Mouse (Mus musculus) embryonic fibroblast, embryonic 13.5 days (primary cell): ENCODE results near the gene Psme2. TPM values are rescaled to one million over a fixed set of nuclear protein-coding genes. Genes with fewer than 3 reads are reported as not detected.

Experiments used
- H3K27ac ChIP-seq: 2 replicates; pipeline ENCODE4 v1.5.1; 2012; ENCODE audit warnings: low read length, control low read depth, inconsistent platforms; ENCODE audit not compliant: insufficient read depth
- H3K4me1 ChIP-seq: 2 replicates; pipeline ENCODE4 v1.6.1; 2011; ENCODE audit warnings: low read length; ENCODE audit not compliant: control insufficient read depth, insufficient read depth
- H3K4me3 ChIP-seq: 2 replicates; pipeline ENCODE4 v1.5.1; 2011; ENCODE audit warnings: mild to moderate bottlenecking, control low read depth, low read length; ENCODE audit not compliant: insufficient read depth
- CTCF ChIP-seq: IDR thresholded peaks from 2 replicates; pipeline ENCODE4 v1.5.1; 2011; ENCODE audit warnings: mild to moderate bottlenecking, control low read depth, low read length, moderate library complexity, borderline replicate concordance; ENCODE audit not compliant: insufficient read depth
- POLR2A ChIP-seq: IDR thresholded peaks from 2 replicates; pipeline ENCODE4 v1.6.1; 2011; ENCODE audit warnings: low read depth, mild to moderate bottlenecking, control low read depth, low read length, moderate library complexity
- polyA plus RNA-seq: library from polyadenylated mRNA; stranded (reverse); fragments of >200 nt; gene quantifications from 2 replicates; pipeline ENCODE4 v1.2.4, GENCODE M21; 2011; ENCODE audit warnings: low read depth; ENCODE audit not compliant: missing spikeins, insufficient read length

Psme2 gene
- 169 and 242 TPM in 2 replicates for polyA plus RNA-seq

GRCm38 (mm10) chr14:55590748-55591330, at the start of gene Psme2:
Psme2 (minus strand) TSS chr14:55591113.
- Histone ChIP-seq H3K27ac (peak within 1 kb of the TSS; percentile 92), H3K4me1 (0 out of 2 replicates have a peak, but pooled peaks cover 4% of the 10 kb centered on the region), H3K4me3 (peak within 1 kb of the TSS; percentile 96)
- TF ChIP-seq POLR2A (peak; percentile 83), CTCF (no peak)

GRCm38 (mm10) chr14:55637795-55638194, 46.9 kb upstream of the Psme2 start, which contains the start of gene Gm49378:
Gm49378 (minus strand) TSS chr14:55637895.
- H3K27ac ChIP-seq: no peak within 1 kb of the TSS
- 0 out of 2 replicates have a peak, but pooled peaks cover 4% of the 10 kb centered on the region for H3K4me1 ChIP-seq
- no peak within 1 kb of the TSS for H3K4me3 ChIP-seq
- TF ChIP-seq CTCF (no peak), POLR2A (no peak)

GRCm38 (mm10) chr14:55635523-55636007, 44.7 kb upstream of the Psme2 start, which contains the start of gene Ipo4:
Ipo4 (minus strand) TSS chr14:55635957.
- Histone ChIP-seq H3K4me1 (0 out of 2 replicates have a peak, but pooled peaks cover 4% of the 10 kb centered on the region), H3K27ac (peak within 1 kb of the TSS; percentile 84), H3K4me3 (peak within 1 kb of the TSS; percentile 85)
- TF ChIP-seq CTCF (no peak), POLR2A (peak; percentile 83)

DNA sequence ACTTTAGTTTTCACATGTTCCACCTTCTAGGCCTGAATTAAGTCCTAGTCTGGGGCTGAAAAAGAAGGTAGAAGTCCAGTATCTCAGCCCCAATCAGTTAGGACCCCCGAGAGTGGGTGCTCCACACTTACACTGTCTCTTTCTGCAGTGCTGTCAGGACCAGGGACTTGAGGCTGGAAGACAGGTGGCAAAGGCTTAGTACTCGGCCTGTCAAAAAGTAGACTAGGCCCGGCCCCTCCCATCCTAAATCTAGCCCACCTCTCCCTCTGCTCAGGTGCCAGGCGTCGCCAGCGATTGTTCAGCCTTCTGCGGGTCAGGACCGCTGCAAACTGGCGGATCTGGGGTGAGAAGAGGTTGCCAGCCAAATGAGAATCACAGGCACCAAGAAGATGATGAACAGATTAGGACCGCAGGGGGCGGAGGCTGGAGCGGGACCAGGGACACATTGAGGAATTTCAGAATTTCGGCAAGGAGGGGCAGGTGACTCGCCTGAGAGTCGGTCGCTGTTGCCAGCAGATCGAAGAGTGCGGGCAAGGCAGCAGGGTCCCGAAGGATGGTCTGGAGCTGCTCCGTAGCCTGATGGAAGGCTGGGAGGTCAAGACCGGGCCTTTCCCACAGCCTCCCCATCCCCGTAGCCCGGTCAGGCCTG, 44.1 kb upstream of the Psme2 start:
- H3K27ac ChIP-seq: peak overlapping the region; percentile 84
- TF ChIP-seq CTCF (no peak), POLR2A (no peak)

DNA sequence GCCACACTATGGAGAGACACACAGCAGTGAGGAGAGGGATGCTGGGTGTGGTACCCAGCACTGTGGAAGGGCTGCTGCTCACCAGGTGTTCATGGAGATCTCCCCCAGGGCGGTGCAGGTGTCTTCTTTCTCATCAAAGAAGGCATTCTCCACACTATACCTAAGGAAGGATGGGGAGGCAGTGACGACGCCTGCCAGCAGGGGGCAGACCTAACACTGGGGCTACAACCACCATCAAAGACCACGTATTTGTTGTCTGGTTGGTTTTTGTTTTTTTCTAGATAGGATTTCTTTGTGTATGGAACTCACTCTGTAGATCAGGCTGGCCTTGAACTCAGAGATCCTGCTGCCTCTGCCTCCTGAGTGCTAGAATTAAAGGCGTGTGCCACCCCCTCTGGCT, 38.4 kb upstream of the Psme2 start:
- TF ChIP-seq POLR2A (no peak), CTCF (peak; percentile 84; the same call in 1 of the 2 replicates)
- H3K4me1 ChIP-seq: 0 out of 2 replicates have a peak, but pooled peaks cover 4% of the 10 kb centered on the region
- H3K4me3 ChIP-seq: no peak overlapping the region
- no peak overlapping the region for H3K27ac ChIP-seq

More for the DNA sequence above, 44.1 kb upstream of the Psme2 start:
- H3K4me1 ChIP-seq: 0 out of 2 replicates have a peak, but pooled peaks cover 4% of the 10 kb centered on the region
- H3K4me3 ChIP-seq: peak overlapping the region; percentile 85

GRCm38 (mm10) chr14:55628077-55628827, 37.3 kb upstream of the Psme2 start:
- Histone ChIP-seq H3K27ac (no peak overlapping the region), H3K4me1 (no peaks in the 10 kb centered on the region), H3K4me3 (no peak overlapping the region)
- TF ChIP-seq POLR2A: no peak
- TF ChIP-seq CTCF: no peak

GRCm38 (mm10) chr14:55618486-55619195, 27.7 kb upstream of the Psme2 start:
- Histone ChIP-seq H3K27ac (no peak overlapping the region), H3K4me3 (no peak overlapping the region), H3K4me1 (no peaks in the 10 kb centered on the region)
- TF ChIP-seq CTCF (no peak), POLR2A (no peak)

- TF ChIP-seq POLR2A (no peak), CTCF (no peak)
- Histone ChIP-seq H3K4me3 (no peak within 1 kb of the TSS), H3K4me1 (no peaks in the 10 kb centered on the region), H3K27ac (no peak within 1 kb of the TSS)
These were observed 26.9 kb upstream of the Psme2 start, which contains the start of gene Rec8 for GRCm38 (mm10) chr14:55617822-55618221. Rec8 (plus strand) TSS chr14:55618037.

- no peak overlapping the region for H3K27ac ChIP-seq
- no peak overlapping the region for H3K4me3 ChIP-seq
- no peak for TF ChIP-seq POLR2A
- no peak for TF ChIP-seq CTCF
- no peaks in the 10 kb centered on the region for H3K4me1 ChIP-seq
These were observed 25.9 kb upstream of the Psme2 start for GRCm38 (mm10) chr14:55616844-55617243.
